Mouse (Mus musculus) c-Kit-positive CD71-negative TER-119-negative erythroid progenitor cells, embryonic 14.5 days (primary cell): ENCODE results near the gene Ctsf.
"Not testable (repeated sequence)": the region's sequence is repeated elsewhere in the genome, so short reads cannot be mapped to it uniquely, and the experiment has no call there.

Source experiments
- DNase-seq: peaks from one replicate; pipeline ENCODE4 v3.0.0-alpha.2; 2013; ENCODE audit warnings: low read depth

Gene Ctsf

DNA sequence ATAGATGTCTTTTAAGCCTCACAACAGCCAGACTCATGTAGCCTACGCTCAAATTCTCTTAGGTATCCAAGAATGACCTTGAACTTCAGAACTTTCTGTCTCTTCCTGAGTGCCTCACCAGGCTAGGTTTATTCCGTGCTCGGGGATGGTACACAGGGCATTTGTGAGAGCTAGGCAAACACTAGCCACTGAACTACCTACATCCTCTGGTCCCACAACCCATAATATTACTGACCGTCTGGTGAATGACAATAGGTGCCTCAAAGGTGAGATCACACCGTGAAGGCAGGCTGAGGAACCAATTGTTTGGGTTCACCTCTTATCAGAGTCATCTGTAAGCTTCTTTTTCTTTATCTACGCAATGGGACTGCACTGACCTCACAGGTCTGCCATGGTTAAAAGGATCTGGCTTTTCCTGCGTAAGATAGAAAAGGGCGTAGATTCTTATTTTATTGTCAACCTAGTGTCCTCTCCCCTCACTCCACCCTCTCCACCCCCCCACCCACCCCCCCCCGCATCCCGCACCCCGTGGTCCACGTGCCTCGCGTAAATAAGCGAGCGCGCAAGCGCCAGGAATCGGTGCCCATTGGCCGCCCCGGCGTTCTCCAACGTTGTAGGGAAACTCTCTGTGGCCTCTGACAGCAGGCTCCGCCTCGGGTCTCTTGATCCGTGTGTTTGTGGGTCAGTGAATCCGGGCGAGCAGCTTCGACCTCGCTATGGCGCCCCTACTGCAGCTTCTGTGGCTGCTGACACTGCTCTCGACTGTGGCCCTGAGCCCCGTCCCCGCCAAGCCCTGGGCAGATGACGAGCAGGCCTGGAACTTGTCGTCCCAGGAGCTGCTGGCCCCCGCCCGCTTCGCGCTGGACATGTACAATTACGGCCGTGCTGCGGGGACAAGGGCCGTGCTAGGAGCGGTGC lies at the start of gene Ctsf:
Gene Ctsf (plus strand): TSS at position 579 of the 918 bp plus-strand sequence.
- no peak for DNase-seq

GRCm38 (mm10) chr19:4810309-4810708 lies 44.6 kb upstream of the Ctsf start:
- DNase-seq: no peak

- no peak for DNase-seq
Observed at GRCm38 (mm10) chr19:4810746-4811062, 44.2 kb upstream of the Ctsf start.

DNA sequence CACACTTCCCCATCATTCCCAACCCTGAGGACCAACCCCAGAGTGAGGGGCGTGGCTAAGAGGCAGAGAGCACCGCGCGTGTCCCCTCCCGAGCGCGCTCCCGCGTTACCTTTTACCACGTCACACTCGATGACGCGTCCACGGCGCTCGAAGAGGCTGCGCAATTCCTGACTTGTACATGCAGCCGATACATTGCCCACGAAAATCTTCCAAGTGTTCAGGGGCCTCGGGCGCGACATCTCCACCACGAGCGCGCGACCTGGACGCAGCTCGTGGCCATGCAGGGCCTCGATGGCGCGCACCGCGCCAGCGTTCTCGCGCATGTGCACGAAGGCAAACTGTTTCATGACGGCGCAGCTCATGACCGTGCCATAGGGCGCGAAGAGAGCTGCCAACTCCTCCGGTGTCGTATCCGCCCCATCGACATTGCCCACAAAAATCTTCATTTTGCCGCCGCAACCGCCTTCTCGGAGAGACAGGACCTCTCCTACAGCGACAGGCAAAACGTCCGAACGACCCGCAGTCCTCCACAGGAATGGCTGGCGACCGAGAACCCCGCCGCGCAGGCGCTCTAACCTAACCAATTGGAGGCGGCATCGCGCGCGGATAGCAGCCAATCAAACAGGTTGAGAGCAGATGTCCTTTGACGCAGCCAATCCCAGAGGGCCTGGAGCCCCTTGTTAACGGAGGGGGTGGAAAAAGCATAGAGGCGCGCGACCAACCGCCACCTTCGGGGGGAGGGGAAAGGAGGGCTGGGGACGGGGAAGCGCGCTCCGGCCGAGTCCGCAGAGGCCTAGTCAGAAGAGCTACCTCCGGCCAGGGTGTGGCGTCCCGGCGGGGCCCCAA lies 43.6 kb upstream of the Ctsf start, which contains the start of the genes Gm21992 and Rbm14:
Gene Gm21992 (minus strand): TSS at position 550 of the 846 bp plus-strand sequence.
Gene Rbm14 (minus strand): TSS at position 572 of the 846 bp plus-strand sequence.
- peak; percentile 96 for DNase-seq

DNA sequence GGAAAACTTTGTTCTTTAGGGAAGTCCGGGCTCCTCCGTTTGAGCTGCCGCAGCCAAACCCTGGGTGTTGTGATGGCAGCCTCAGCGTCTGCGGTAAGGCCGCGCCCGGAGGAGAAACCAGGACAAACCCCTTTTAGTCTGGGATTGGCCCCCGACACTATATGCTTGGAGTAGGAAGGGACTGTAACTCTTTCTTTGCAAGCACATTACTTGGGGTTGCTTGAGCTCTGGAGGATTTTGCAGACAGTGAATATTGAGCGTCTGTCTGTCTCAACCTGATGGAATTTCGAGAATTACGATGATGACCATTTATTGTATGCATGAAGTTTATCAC lies 43.1 kb upstream of the Ctsf start:
- no peak for DNase-seq

GRCm38 (mm10) chr19:4812334-4812949 lies 42.5 kb upstream of the Ctsf start:
- not testable (repeated sequence) for DNase-seq

DNA sequence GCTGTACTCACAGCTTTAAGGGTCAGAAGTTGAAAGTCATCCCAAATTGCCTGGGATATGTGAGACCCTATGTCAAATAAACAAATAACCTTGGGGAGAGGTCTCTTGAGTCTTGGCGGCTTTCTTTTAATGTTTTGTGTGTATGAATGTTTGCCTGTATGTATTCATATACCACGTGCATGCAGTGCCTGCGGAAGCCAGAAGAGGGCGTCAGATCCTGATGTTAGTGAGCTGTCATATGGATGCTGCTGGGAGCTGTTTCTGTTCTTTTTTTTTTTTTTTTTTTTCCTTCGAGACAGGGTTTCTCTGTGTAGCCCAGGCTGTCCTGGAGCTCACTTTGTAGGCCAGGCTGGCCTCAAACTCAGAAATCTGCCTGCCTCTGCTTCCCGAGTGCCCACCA lies 41.9 kb upstream of the Ctsf start:
- DNase-seq: no peak

GRCm38 (mm10) chr19:4817182-4817835 lies 37.6 kb upstream of the Ctsf start:
- DNase-seq: no peak

DNA sequence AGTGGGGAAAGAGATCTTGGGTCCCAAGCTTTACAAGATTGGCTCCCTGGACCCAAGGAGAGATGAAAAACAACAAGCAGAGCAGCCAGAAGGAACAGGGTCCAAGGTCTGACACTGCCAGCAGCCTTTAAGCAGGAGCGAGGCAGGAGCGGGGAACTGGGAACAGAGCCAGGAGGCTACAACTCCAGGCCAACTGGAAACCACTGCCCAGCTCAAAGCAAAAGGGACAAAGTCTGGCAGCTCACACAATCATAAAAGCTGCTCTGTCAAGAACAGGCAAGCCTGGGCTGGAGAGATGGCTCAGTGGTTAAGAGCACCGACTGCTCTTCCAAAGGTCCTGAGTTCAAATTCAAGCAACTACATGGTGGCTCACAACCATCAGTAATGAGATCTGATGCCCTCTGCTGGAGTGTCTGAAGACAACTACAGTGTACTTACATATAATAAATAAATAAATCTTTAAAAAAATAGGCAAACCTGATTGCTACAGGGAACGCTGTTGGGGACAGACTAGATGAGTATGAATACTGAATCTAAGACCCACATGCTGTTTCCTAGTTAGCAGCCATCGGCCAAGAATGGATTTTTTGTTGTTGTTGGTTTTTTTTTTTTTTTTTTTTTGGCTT lies 34.1 kb upstream of the Ctsf start:
- DNase-seq: no peak

DNA sequence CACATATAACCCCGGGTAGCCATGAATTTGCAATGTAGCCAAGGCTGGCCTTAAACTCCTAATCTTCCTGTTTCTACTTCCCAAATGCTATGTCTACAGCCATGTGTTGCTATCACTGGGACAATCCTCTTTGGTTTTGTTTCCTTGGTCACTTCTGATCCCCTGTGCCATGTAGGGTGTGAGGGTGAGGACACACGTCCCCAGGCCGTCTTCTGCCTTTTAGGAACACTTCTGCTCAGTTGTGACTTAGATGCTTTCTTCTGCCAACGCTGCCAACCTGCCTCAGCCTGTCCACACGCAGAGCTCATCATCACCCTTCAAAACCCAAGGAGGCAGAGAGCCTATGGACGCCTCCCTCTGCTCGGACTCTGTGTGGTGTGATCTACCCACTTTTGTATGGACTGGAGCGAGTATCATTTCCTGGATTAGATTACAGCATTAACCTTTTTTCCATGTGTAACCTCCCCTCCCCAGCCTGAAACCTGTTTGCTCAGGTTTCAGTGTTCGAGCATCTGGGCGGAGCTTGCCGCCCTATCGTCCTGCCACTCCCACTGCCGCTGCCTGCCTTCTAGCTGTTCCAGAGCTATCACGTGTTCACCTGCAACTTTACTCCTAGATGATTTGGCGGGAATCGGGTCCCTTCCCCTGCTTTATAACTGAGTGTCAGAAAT lies 26.4 kb upstream of the Ctsf start:
- DNase-seq: no peak

DNA sequence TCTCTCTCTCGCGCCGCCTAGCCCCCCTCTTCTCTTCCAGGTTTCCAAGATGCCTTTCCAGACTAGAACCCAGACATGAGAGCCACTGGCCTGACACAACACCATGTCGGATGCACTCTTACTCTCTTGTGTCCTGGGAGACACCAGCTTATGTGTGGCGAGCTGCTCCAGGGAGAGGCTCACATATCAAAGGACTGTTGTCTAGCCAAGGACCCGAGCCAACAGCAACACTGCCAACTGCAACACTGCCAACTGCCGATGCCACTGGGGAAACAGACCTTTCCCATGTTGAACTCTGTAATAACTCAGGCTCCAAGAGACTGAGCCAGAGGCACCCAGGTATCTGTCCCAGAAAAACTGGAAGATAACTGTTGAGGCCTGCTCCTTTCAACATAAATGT lies 25.8 kb upstream of the Ctsf start:
- no peak for DNase-seq

DNA sequence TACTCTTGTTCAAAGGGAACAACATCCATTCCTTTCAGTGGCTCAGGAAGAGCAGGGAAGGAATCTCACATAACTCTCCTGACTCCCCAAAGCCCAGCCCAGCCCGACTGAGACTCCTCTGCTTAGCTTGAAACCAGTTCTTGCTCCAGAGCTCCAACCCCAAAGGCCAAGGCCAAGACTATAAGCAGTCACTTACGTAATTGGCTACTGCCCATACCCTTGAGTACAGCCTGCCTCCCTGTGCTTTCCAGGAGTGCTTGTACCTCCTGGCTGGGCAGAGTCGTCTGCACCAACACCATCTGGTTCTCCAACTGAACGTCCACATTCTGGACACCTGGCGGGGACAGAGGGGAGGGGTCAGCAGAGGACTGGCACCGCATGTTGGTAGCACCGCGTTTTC lies 21.0 kb upstream of the Ctsf start:
- no peak for DNase-seq

DNA sequence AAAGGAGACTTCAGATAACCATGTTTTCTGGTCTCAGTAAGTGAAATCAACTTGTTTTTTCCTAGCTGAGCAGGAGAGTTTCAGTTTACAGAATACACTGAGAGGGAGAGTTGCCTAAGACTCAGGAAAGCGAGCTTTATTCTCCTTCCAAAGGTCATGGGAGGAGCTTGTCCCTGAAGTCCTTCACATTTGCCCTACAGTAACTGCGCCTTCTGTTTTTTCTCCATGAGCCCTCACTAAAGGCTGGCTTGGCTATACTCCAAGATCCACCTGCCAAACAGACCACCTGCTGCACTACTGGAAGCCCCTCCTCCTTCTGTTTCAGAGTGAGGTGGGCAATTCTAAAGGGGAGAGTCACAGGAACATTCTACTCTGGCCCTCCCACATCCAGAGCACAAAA lies 18.8 kb upstream of the Ctsf start:
- DNase-seq: no peak

- DNase-seq: no peak
Observed at GRCm38 (mm10) chr19:4837049-4837448, 17.9 kb upstream of the Ctsf start.

DNA sequence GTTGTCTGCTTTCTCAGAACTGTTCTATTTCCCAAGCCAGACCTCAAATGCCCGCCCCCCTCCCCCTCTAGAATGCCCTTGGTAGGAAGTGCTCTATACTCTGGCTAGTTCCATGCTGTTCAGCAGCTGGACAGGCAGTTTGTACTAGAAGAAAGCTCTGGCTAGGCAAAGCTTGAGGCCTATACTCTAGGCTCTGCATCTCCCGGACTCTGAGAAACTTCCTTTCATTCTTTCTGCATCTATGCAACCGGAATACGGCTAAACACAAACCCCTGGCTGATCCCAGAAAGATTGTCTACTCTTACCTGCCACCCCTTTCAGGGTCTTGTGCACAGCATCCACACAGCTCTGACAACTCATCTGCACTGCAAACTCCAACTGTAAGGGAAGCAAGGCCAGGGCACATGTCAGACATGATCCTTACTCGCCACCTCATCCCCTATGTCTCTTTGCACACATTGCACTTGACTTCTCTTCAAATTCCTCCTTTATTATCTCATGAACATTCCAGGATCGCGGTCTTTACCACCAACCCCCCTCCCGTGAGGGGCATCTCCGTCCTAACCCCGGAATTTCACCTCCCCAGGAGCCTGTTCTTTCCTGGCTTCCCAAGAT lies 16.3 kb upstream of the Ctsf start:
- no peak for DNase-seq

GRCm38 (mm10) chr19:4839149-4839548 lies 15.8 kb upstream of the Ctsf start, which contains the start of the genes Ccs and Ccdc87:
Gene Ccs (minus strand): TSS chr19:4839332.
Gene Ccdc87 (plus strand): TSS chr19:4839366.
- peak; percentile 95 for DNase-seq

GRCm38 (mm10) chr19:4840848-4841247 lies 14.1 kb upstream of the Ctsf start:
- DNase-seq: no peak

- DNase-seq: no peak
Observed at GRCm38 (mm10) chr19:4842611-4843010, 12.3 kb upstream of the Ctsf start.

GRCm38 (mm10) chr19:4845846-4846245 lies 9.1 kb upstream of the Ctsf start:
- no peak for DNase-seq

- DNase-seq: no peak
Observed at GRCm38 (mm10) chr19:4847490-4847889, 7.4 kb upstream of the Ctsf start.
